Mouse (Mus musculus) spleen, adult 2 months (tissue): ENCODE measurements around the gene Il4ra.

ENCODE experiments used
- CTCF ChIP-seq: fragments of 200-500 bp; IDR thresholded peaks from 2 replicates; pipeline ENCODE4 v1.5.1; 2011; ENCODE audit warnings: mild to moderate bottlenecking, inconsistent platforms; ENCODE audit not compliant: insufficient read depth, insufficient read length, insufficient replicate concordance; ENCODE audit errors: extremely low read depth
- POLR2A ChIP-seq: fragments of 200-500 bp; IDR thresholded peaks from 2 replicates; pipeline ENCODE4 v1.6.1; 2011; ENCODE audit warnings: low read depth, low read length, inconsistent platforms

DNA sequence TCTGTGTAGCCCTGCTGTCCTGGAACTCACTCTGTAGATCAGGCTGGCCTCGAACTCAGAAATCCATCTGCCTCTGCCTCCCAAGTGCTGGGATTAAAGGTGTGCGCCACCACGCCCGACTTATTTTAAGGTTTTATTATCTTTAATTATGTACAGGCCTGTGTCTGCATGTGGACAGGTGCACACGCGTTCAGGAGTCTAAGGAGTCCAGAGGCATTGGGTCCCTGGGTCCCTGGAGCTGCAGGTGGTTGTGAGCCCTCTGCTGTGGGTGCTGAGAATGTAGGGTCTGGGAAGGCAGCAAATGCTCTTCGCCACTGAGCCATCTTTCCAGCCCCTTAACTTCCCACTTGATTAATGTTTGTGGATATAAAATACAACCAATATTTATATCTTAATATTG lies 63.5 kb downstream of the Il4ra start:
- TF ChIP-seq POLR2A (no peak), CTCF (no peak)
